In the genomic region with DNA sequence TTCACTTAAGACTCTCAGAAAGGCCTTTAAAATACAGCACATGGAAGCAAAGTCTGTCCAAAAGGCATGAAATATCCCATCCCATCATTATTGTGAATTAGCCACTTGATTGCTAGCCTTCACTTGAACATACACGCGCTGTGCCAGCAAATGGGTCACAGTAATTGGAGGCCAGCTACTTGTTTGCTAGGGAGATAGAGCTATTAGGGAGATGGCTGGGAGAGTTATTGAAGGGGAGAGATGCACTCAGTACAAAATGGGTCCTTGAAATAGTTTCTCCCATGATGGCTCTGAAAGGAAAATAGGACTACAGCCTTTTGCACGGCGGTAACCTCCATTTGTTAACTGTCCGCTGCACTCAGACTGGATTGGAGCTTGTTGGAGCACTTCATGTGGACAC, we compare ENCODE assay signal across 42 mouse cellular contexts. TPM values are rescaled to one million over a fixed set of nuclear protein-coding genes. Genes with fewer than 3 reads are reported as not detected.
"Had no signal": no experiment of that assay in that cellular context is flagged by ENCODE, and none has a peak within 500 bp of the region (broad histone marks: within the 10 kb centered on the region; RNA-seq: fewer than 3 reads in every experiment).

No protein-coding gene starts in this region.

- H3K4me3 ChIP-seq: left cerebral cortex, adult 2 months; limb, embryonic 10.5 days; limb, embryonic 12.5 days; limb, embryonic 13.5 days; limb, embryonic 15.5 days; liver, embryonic 12.5 days; liver, embryonic 13.5 days; liver, embryonic 15.5 days; lung, embryonic 15.5 days; megakaryocyte, embryonic 14.5 days; midbrain, embryonic 10.5 days; midbrain, embryonic 12.5 days; midbrain, embryonic 13.5 days; midbrain, embryonic 15.5 days; myocyte had no signal

- DNase-seq: left cerebral cortex, postnatal 4 days; liver; liver, embryonic 13.5 days; liver, postnatal 0 days; lung, adult 18-20 months; lung, adult 2 months; lung, embryonic 14.5 days; lung, postnatal 10 days; lung, postnatal 14 days; lung, postnatal 36 days; lung, postnatal 4 days had no signal

- H3K9me3 ChIP-seq: limb, embryonic 10.5 days; limb, embryonic 12.5 days; limb, embryonic 13.5 days; limb, embryonic 15.5 days; liver, embryonic 12.5 days; liver, embryonic 13.5 days; liver, embryonic 15.5 days; lung, embryonic 15.5 days; megakaryocyte, embryonic 14.5 days; midbrain, embryonic 10.5 days; midbrain, embryonic 12.5 days; midbrain, embryonic 13.5 days; midbrain, embryonic 15.5 days had no signal

- H3K9ac ChIP-seq: limb, embryonic 12.5 days; limb, embryonic 13.5 days; limb, embryonic 15.5 days; liver, embryonic 12.5 days; liver, embryonic 13.5 days; liver, embryonic 14.5 days; liver, embryonic 15.5 days; liver, postnatal 0 days; lung, embryonic 14.5 days; lung, embryonic 15.5 days; midbrain, embryonic 12.5 days; midbrain, embryonic 13.5 days; midbrain, embryonic 15.5 days had no signal

- H3K27ac ChIP-seq: left cerebral cortex, adult 2 months; limb, embryonic 10.5 days; limb, embryonic 12.5 days; limb, embryonic 13.5 days; limb, embryonic 15.5 days; liver, embryonic 12.5 days; liver, embryonic 13.5 days; liver, embryonic 14.5 days; liver, embryonic 15.5 days; lung, embryonic 15.5 days; macrophage; midbrain, embryonic 10.5 days; midbrain, embryonic 12.5 days; midbrain, embryonic 13.5 days; midbrain, embryonic 15.5 days had no signal

- H3K4me1 ChIP-seq: limb, embryonic 12.5 days; limb, embryonic 15.5 days; liver, embryonic 12.5 days; liver, embryonic 13.5 days; liver, embryonic 15.5 days; lung, embryonic 15.5 days; megakaryocyte, embryonic 14.5 days; midbrain, embryonic 13.5 days; midbrain, embryonic 15.5 days had no signal

- H3K4me2 ChIP-seq: limb, embryonic 12.5 days; limb, embryonic 13.5 days; limb, embryonic 15.5 days; liver, embryonic 11.5 days; liver, embryonic 12.5 days; liver, embryonic 13.5 days; liver, embryonic 15.5 days; lung, embryonic 14.5 days; lung, embryonic 15.5 days; midbrain, embryonic 11.5 days; midbrain, embryonic 12.5 days; midbrain, embryonic 13.5 days; midbrain, embryonic 15.5 days had no signal

- H3K36me3 ChIP-seq: limb, embryonic 10.5 days; limb, embryonic 12.5 days; limb, embryonic 13.5 days; limb, embryonic 15.5 days; liver, embryonic 12.5 days; liver, embryonic 13.5 days; liver, embryonic 15.5 days; lung, embryonic 15.5 days; midbrain, embryonic 10.5 days; midbrain, embryonic 12.5 days; midbrain, embryonic 13.5 days; midbrain, embryonic 15.5 days had no signal

- ATAC-seq: liver, embryonic 12.5 days; liver, postnatal 0 days; lung, postnatal 0 days; midbrain, embryonic 13.5 days; midbrain, embryonic 15.5 days had no signal

- H3K27me3 ChIP-seq: limb, embryonic 12.5 days; limb, embryonic 13.5 days; limb, embryonic 15.5 days; liver, embryonic 12.5 days; liver, embryonic 13.5 days; liver, embryonic 15.5 days; lung, embryonic 15.5 days; midbrain, embryonic 12.5 days; midbrain, embryonic 13.5 days; midbrain, embryonic 15.5 days had no signal

RNA-seq across cellular contexts. Expression of a gene that starts 38.8 kb away (rescaled TPM):
- total RNA-seq: left cerebral cortex, adult 2 months; left cerebral cortex, adult 8-10 months; left cerebral cortex, postnatal 10 days; left cerebral cortex, postnatal 14 days; left cerebral cortex, postnatal 25 days; left cerebral cortex, postnatal 36 days; liver, adult 2 months; megakaryocyte, adult 5-6 weeks; monocyte, adult 5-6 weeks had no signal
- polyA plus RNA-seq: limb, embryonic 10.5 days; limb, embryonic 11.5 days; limb, embryonic 12.5 days; limb, embryonic 13.5 days; limb, embryonic 14.5 days; limb, embryonic 15.5 days; liver, adult 2 months; liver, embryonic 13.5 days; liver, embryonic 15.5 days; liver, embryonic 16.5 days; lung, adult 2 months; lung, embryonic 14.5 days; lung, embryonic 15.5 days; lung, postnatal 0 days; macrophage; midbrain, embryonic 10.5 days; midbrain, embryonic 11.5 days; midbrain, embryonic 12.5 days; midbrain, embryonic 15.5 days; myocyte; neural tube, embryonic 11.5 days had no signal
